Mouse (Mus musculus) lung, embryonic 15.5 days (tissue): ENCODE data around the gene Uhrf1. TPM values are rescaled to one million over a fixed set of nuclear protein-coding genes. Genes with fewer than 3 reads are reported as not detected.

Experiments used
- ATAC-seq: fragments of 200-750 bp; cut with Nextera tagmentation; 2 replicates; pipeline ENCODE4 v1.8.0; 2017; ENCODE audit warnings: moderate number of reproducible peaks, borderline replicate concordance; ENCODE audit not compliant: low FRiP score, low TSS enrichment; ENCODE audit errors: extremely low read depth
- H3K27ac ChIP-seq: fragments of 300-500 bp; sonication (generic); 2 replicates; pipeline ENCODE4 v1.5.1; 2015; ENCODE audit warnings: moderate library complexity, mild to moderate bottlenecking, inconsistent platforms
- H3K27me3 ChIP-seq: fragments of 300-500 bp; sonication (generic); 2 replicates; pipeline ENCODE4 v1.6.1; 2015; ENCODE audit warnings: inconsistent platforms
- H3K36me3 ChIP-seq: fragments of 300-500 bp; sonication (generic); 2 replicates; pipeline ENCODE4 v1.6.1; 2015; ENCODE audit warnings: inconsistent platforms
- H3K4me1 ChIP-seq: fragments of 300-500 bp; sonication (generic); 2 replicates; pipeline ENCODE4 v1.6.1; 2015; ENCODE audit warnings: inconsistent platforms
- H3K4me2 ChIP-seq: fragments of 300-500 bp; sonication (generic); 2 replicates; pipeline ENCODE4 v1.6.1; 2015; ENCODE audit warnings: inconsistent platforms, mild to moderate bottlenecking, moderate library complexity
- H3K4me3 ChIP-seq: fragments of 300-500 bp; sonication (generic); 2 replicates; pipeline ENCODE4 v1.5.1; 2015; ENCODE audit warnings: mild to moderate bottlenecking, inconsistent platforms
- H3K9ac ChIP-seq: fragments of 300-500 bp; sonication (generic); 2 replicates; pipeline ENCODE4 v1.6.1; 2015; ENCODE audit warnings: inconsistent platforms
- H3K9me3 ChIP-seq: fragments of 300-500 bp; sonication (generic); 2 replicates; pipeline ENCODE4 v1.6.1; 2016; ENCODE audit warnings: inconsistent platforms
- WGBS: fragments of 180-500 bp; shearing (Covaris S2); methylation state at CpG from one replicate; pipeline ENCODE4 v1.1.7; 2015; 5-methylcytosine and 5-hydroxymethylcytosine counted together
- polyA plus RNA-seq: library from polyadenylated mRNA; unstranded; fragments of >200 nt; fragmentation: Nextera tagmentation; extraction: Ambion mirVana; gene quantifications from 2 replicates; pipeline ENCODE4 v1.2.1, GENCODE M21; 2015

Gene Uhrf1
- polyA plus RNA-seq, 1 experiment from 2014 or later: 150 TPM

- no peaks in the 10 kb centered on the region for H3K27me3 ChIP-seq
- no peak overlapping the region for H3K4me3 ChIP-seq
- 77% methylated on average over 1 of the region's 1 CpGs for WGBS
- no peak overlapping the region for H3K4me2 ChIP-seq
- H3K4me1 ChIP-seq: no peaks in the 10 kb centered on the region
- H3K9me3 ChIP-seq: no peaks in the 10 kb centered on the region
- no peak for ATAC-seq
- H3K27ac ChIP-seq: no peak overlapping the region
- peaks cover 33% of the 10 kb centered on the region for H3K36me3 ChIP-seq
- no peak overlapping the region for H3K9ac ChIP-seq
Observed at GRCm38 (mm10) chr17:56359864-56360263, 56.7 kb downstream of the Uhrf1 start.

GRCm38 (mm10) chr17:56360451-56360850 lies 57.3 kb downstream of the Uhrf1 start:
- H3K4me2 ChIP-seq: no peak overlapping the region
- no peak overlapping the region for H3K9ac ChIP-seq
- peaks cover 27% of the 10 kb centered on the region for H3K36me3 ChIP-seq
- ATAC-seq: no peak
- no peaks in the 10 kb centered on the region for H3K27me3 ChIP-seq
- 79% methylated on average over 8 of the region's 8 CpGs for WGBS
- H3K9me3 ChIP-seq: no peaks in the 10 kb centered on the region
- H3K27ac ChIP-seq: no peak overlapping the region
- no peak overlapping the region for H3K4me3 ChIP-seq
- peaks cover 3% of the 10 kb centered on the region; the same call in 1 of the 2 replicates for H3K4me1 ChIP-seq

- Histone ChIP-seq H3K4me1 (peaks cover 10% of the 10 kb centered on the region; the same call in 1 of the 2 replicates), H3K36me3 (peaks cover 18% of the 10 kb centered on the region; the same call in 1 of the 2 replicates), H3K4me2 (no peak overlapping the region), H3K27me3 (no peaks in the 10 kb centered on the region), H3K4me3 (no peak overlapping the region), H3K9me3 (no peaks in the 10 kb centered on the region), H3K9ac (no peak overlapping the region), H3K27ac (no peak overlapping the region)
- WGBS: 79% methylated on average over 2 of the region's 2 CpGs
- ATAC-seq: no peak
Observed at GRCm38 (mm10) chr17:56361542-56361941, 58.4 kb downstream of the Uhrf1 start.

- Histone ChIP-seq H3K4me1 (peaks cover 13% of the 10 kb centered on the region; the same call in 1 of the 2 replicates), H3K27ac (peak overlapping the region; percentile 58), H3K27me3 (no peaks in the 10 kb centered on the region), H3K36me3 (peaks cover 19% of the 10 kb centered on the region; the same call in 1 of the 2 replicates), H3K4me2 (no peak overlapping the region), H3K9ac (no peak overlapping the region), H3K4me3 (no peak overlapping the region), H3K9me3 (no peaks in the 10 kb centered on the region)
- peak; percentile 40; the same call in 1 of the 2 replicates for ATAC-seq
- 43% methylated on average over 7 of the region's 7 CpGs for WGBS
Observed at GRCm38 (mm10) chr17:56365791-56366673, 62.9 kb downstream of the Uhrf1 start.

- WGBS: 86% methylated on average over 6 of the region's 6 CpGs
Observed at GRCm38 (mm10) chr17:56368291-56368790, 65.2 kb downstream of the Uhrf1 start.

GRCm38 (mm10) chr17:56370090-56370489 lies 67.0 kb downstream of the Uhrf1 start:
- Histone ChIP-seq H3K4me3 (no peak overlapping the region), H3K9me3 (no peaks in the 10 kb centered on the region), H3K27me3 (no peaks in the 10 kb centered on the region), H3K4me1 (peaks cover 13% of the 10 kb centered on the region; the same call in 1 of the 2 replicates), H3K27ac (no peak overlapping the region), H3K4me2 (no peak overlapping the region), H3K36me3 (peaks cover 25% of the 10 kb centered on the region; the same call in 1 of the 2 replicates), H3K9ac (no peak overlapping the region)
- no peak for ATAC-seq
- WGBS: 90% methylated on average over 3 of the region's 3 CpGs

More at GRCm38 (mm10) chr17:56368291-56368790, 65.2 kb downstream of the Uhrf1 start:
- no peaks in the 10 kb centered on the region for H3K9me3 ChIP-seq
- H3K36me3 ChIP-seq: peaks cover 20% of the 10 kb centered on the region; the same call in 1 of the 2 replicates
- no peaks in the 10 kb centered on the region for H3K27me3 ChIP-seq
- peaks cover 13% of the 10 kb centered on the region; the same call in 1 of the 2 replicates for H3K4me1 ChIP-seq
- H3K9ac ChIP-seq: no peak overlapping the region
- H3K4me3 ChIP-seq: no peak overlapping the region
- ATAC-seq: no peak
- H3K4me2 ChIP-seq: no peak overlapping the region
- H3K27ac ChIP-seq: no peak overlapping the region

GRCm38 (mm10) chr17:56371029-56371660 lies 68.0 kb downstream of the Uhrf1 start:
- Histone ChIP-seq H3K4me3 (no peak overlapping the region), H3K36me3 (peaks cover 31% of the 10 kb centered on the region; the same call in 1 of the 2 replicates), H3K9me3 (no peaks in the 10 kb centered on the region), H3K9ac (no peak overlapping the region), H3K4me2 (no peak overlapping the region), H3K27ac (no peak overlapping the region), H3K27me3 (no peaks in the 10 kb centered on the region), H3K4me1 (0 out of 2 replicates have a peak, but pooled peaks cover 6% of the 10 kb centered on the region)
- WGBS: 87% methylated on average over 15 of the region's 15 CpGs
- no peak for ATAC-seq

GRCm38 (mm10) chr17:56372109-56372508 lies 69.0 kb downstream of the Uhrf1 start:
- WGBS: 74% methylated on average over 4 of the region's 4 CpGs
- Histone ChIP-seq H3K9me3 (no peaks in the 10 kb centered on the region), H3K4me3 (no peak overlapping the region), H3K4me2 (no peak overlapping the region), H3K9ac (no peak overlapping the region), H3K36me3 (peaks cover 38% of the 10 kb centered on the region; the same call in 1 of the 2 replicates), H3K4me1 (no peaks in the 10 kb centered on the region), H3K27ac (no peak overlapping the region), H3K27me3 (no peaks in the 10 kb centered on the region)
- no peak for ATAC-seq

Other genes starting within 250 kb of the Uhrf1 start
- 37.5 and 41.3 TPM in 2 replicates for gene Ubxn6, start 228.3 kb upstream of the Uhrf1 start, polyA plus RNA-seq
- 111 and 119 TPM in 2 replicates for gene Hdgfl2, start 223.7 kb upstream of the Uhrf1 start, polyA plus RNA-seq
- gene Plin4, start 193.5 kb upstream of the Uhrf1 start, polyA plus RNA-seq: 0.10 and 0.19 TPM in 2 replicates
- gene Plin5, start 185.7 kb upstream of the Uhrf1 start, polyA plus RNA-seq: 0.95 and 1.2 TPM in 2 replicates
- 0.55 TPM in 2 replicates for gene Lrg1, start 181.3 kb upstream of the Uhrf1 start, polyA plus RNA-seq
- gene Sema6b, start 163.0 kb upstream of the Uhrf1 start, polyA plus RNA-seq: 2.1 TPM in 2 replicates
- gene Tnfaip8l1, start 140.8 kb upstream of the Uhrf1 start, polyA plus RNA-seq: 15.3 and 18.3 TPM in 2 replicates
- 103 TPM in 2 replicates for gene Mydgf, start 119.4 kb upstream of the Uhrf1 start, polyA plus RNA-seq
- 37.1 and 37.6 TPM in 2 replicates for gene Dpp9, start 84.4 kb upstream of the Uhrf1 start, polyA plus RNA-seq
- gene Fem1a, start 46.5 kb upstream of the Uhrf1 start, polyA plus RNA-seq: 11.7 and 13.3 TPM in 2 replicates
- 4.2 and 4.6 TPM in 2 replicates for gene Ticam1, start 26.5 kb upstream of the Uhrf1 start, polyA plus RNA-seq
- 82.4 and 82.5 TPM in 2 replicates for gene Plin3, start 10.4 kb upstream of the Uhrf1 start, polyA plus RNA-seq
- not detected in 2 replicates for gene Arrdc5, start 3.0 kb upstream of the Uhrf1 start, polyA plus RNA-seq
- 33.4 and 33.7 TPM in 2 replicates for gene Kdm4b, start 22.7 kb downstream of the Uhrf1 start, polyA plus RNA-seq
- 73.4 and 77.9 TPM in 2 replicates for gene Ptprs, start 173.2 kb downstream of the Uhrf1 start, polyA plus RNA-seq
- gene Znrf4, start 209.1 kb downstream of the Uhrf1 start, polyA plus RNA-seq: not detected in 2 replicates